Mouse (Mus musculus): ENCODE data around the gene Fstl4. TPM values are rescaled to one million over a fixed set of nuclear protein-coding genes. Genes with fewer than 3 reads are reported as not detected.

The Fstl4 gene
- polyA plus RNA-seq, 1 experiment from 2014 or later = 8.5 TPM

- Histone ChIP-seq H3K36me3 (ENCODE audit: insufficient read depth) (no peaks in the 10 kb centered on the region), H3K27ac (ENCODE audit: low read depth) (no peak overlapping the region), H3K9me3 (ENCODE audit: low read depth, low read length) (no peaks in the 10 kb centered on the region), H3K4me2 (no peak overlapping the region), H3K27me3 (ENCODE audit: insufficient read depth, low read length) (no peaks in the 10 kb centered on the region), H3K9ac (no peak overlapping the region), H3K4me1 (ENCODE audit: insufficient read depth) (peaks cover 4% of the 10 kb centered on the region; the same call in 1 of the 2 replicates), H3K4me3 (ENCODE audit: low read depth, low read length) (no peak overlapping the region)
- no peak for TF ChIP-seq CTCF (IDR thresholded peaks at IDR 0.05; ENCODE audit: low read depth)
- 82% methylated on average over 11 of the region's 11 CpGs for WGBS
- DNase-seq = no peak
- no peak for ATAC-seq (ENCODE audit: insufficient read depth)
Observed at GRCm38 (mm10) chr11:53000226-53000625, 235.8 kb downstream of the Fstl4 start.

DNA sequence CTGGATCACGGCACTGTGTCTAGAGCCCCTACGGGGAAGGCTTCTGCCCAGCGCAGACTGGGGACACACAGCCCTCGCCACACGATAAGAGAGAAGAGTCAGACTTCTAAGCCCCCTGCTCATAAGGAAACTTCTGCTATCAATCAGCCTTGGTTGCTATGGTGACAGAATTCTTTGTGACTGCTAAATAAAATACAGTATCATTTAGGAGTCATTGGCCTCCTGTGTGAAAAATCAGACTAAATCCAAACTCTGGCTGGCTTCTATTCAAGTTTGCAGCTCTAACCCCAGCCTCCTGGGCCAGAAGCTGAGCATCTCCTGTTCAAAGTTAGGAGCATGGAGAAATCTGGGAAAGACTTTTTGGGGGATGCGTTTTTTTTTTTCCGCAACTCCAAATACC, 238.9 kb downstream of the Fstl4 start:
- H3K27ac ChIP-seq (ENCODE audit: low read depth) = no peak overlapping the region
- no peak overlapping the region for H3K4me2 ChIP-seq
- ATAC-seq (ENCODE audit: insufficient read depth) = no peak
- H3K9me3 ChIP-seq (ENCODE audit: low read depth, low read length) = no peaks in the 10 kb centered on the region
- no peak overlapping the region for H3K4me3 ChIP-seq (ENCODE audit: low read depth, low read length)
- WGBS = 47% methylated on average over 7 of the region's 7 CpGs
- H3K36me3 ChIP-seq (ENCODE audit: insufficient read depth) = no peaks in the 10 kb centered on the region
- no peak for TF ChIP-seq CTCF (IDR thresholded peaks at IDR 0.05; ENCODE audit: low read depth)
- no peak overlapping the region for H3K9ac ChIP-seq
- DNase-seq = peak; percentile 51
- no peaks in the 10 kb centered on the region for H3K27me3 ChIP-seq (ENCODE audit: insufficient read depth, low read length)
- H3K4me1 ChIP-seq (ENCODE audit: insufficient read depth) = no peaks in the 10 kb centered on the region

GRCm38 (mm10) chr11:53003811-53004210, 239.4 kb downstream of the Fstl4 start:
- DNase-seq (peak; percentile 74), ATAC-seq (ENCODE audit: insufficient read depth) (no peak)
- Histone ChIP-seq H3K27me3 (ENCODE audit: insufficient read depth, low read length) (no peaks in the 10 kb centered on the region), H3K9ac (no peak overlapping the region), H3K36me3 (ENCODE audit: insufficient read depth) (no peaks in the 10 kb centered on the region), H3K9me3 (ENCODE audit: low read depth, low read length) (no peaks in the 10 kb centered on the region), H3K4me1 (ENCODE audit: insufficient read depth) (no peaks in the 10 kb centered on the region; the same call in 1 of the 2 replicates), H3K4me2 (no peak overlapping the region), H3K4me3 (ENCODE audit: low read depth, low read length) (no peak overlapping the region), H3K27ac (ENCODE audit: low read depth) (no peak overlapping the region)
- WGBS = 56% methylated on average over 9 of the region's 9 CpGs
- no peak for TF ChIP-seq CTCF (IDR thresholded peaks at IDR 0.05; ENCODE audit: low read depth)

DNA sequence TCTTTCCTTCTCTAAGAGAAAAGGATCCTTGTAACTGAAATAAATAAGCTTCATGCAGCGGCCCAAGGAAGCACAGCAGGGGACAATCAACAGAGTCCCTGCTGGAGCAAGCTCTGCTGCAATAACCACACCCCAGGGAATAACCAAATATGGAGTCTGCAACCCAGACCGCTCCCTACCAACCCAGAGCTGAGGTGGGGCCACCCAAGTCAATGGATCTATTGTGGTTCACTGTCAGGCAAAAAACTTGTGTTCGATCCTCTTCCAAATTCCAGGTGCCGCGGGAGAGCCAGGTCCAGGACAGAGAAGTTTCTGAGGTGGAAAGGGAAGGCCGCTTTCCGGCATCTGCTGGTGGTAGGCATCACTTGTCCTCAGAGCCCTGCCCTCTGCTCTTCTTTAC, 245.2 kb downstream of the Fstl4 start:
- no peak overlapping the region for H3K9ac ChIP-seq
- no peak overlapping the region for H3K27ac ChIP-seq (ENCODE audit: low read depth)
- no peak for TF ChIP-seq CTCF (IDR thresholded peaks at IDR 0.05; ENCODE audit: low read depth)
- H3K4me3 ChIP-seq (ENCODE audit: low read depth, low read length) = no peak overlapping the region
- H3K36me3 ChIP-seq (ENCODE audit: insufficient read depth) = no peaks in the 10 kb centered on the region
- H3K4me2 ChIP-seq = no peak overlapping the region
- H3K27me3 ChIP-seq (ENCODE audit: insufficient read depth, low read length) = no peaks in the 10 kb centered on the region
- DNase-seq = no peak
- no peak for ATAC-seq (ENCODE audit: insufficient read depth)
- no peaks in the 10 kb centered on the region; the same call in 1 of the 2 replicates for H3K4me1 ChIP-seq (ENCODE audit: insufficient read depth)
- 69% methylated on average over 7 of the region's 7 CpGs for WGBS
- H3K9me3 ChIP-seq (ENCODE audit: low read depth, low read length) = no peaks in the 10 kb centered on the region

GRCm38 (mm10) chr11:53011996-53012505, 247.6 kb downstream of the Fstl4 start:
- WGBS = 64% methylated on average over 6 of the region's 6 CpGs
- Histone ChIP-seq H3K4me3 (ENCODE audit: low read depth, low read length) (no peak overlapping the region), H3K27ac (ENCODE audit: low read depth) (no peak overlapping the region), H3K4me2 (no peak overlapping the region), H3K4me1 (ENCODE audit: insufficient read depth) (no peaks in the 10 kb centered on the region; the same call in 1 of the 2 replicates), H3K36me3 (ENCODE audit: insufficient read depth) (no peaks in the 10 kb centered on the region), H3K9me3 (ENCODE audit: low read depth, low read length) (no peaks in the 10 kb centered on the region), H3K9ac (no peak overlapping the region), H3K27me3 (ENCODE audit: insufficient read depth, low read length) (no peaks in the 10 kb centered on the region)
- peak; percentile 41 for DNase-seq
- ATAC-seq (ENCODE audit: insufficient read depth) = no peak
- TF ChIP-seq CTCF (IDR thresholded peaks at IDR 0.05; ENCODE audit: low read depth) = peak; percentile 59

- DNase-seq = no peak
- ATAC-seq (ENCODE audit: insufficient read depth) = no peak
- H3K27me3 ChIP-seq (ENCODE audit: insufficient read depth, low read length) = no peaks in the 10 kb centered on the region
- TF ChIP-seq CTCF (IDR thresholded peaks at IDR 0.05; ENCODE audit: low read depth) = no peak
- no peak overlapping the region for H3K27ac ChIP-seq (ENCODE audit: low read depth)
- no peaks in the 10 kb centered on the region for H3K36me3 ChIP-seq (ENCODE audit: insufficient read depth)
- no peaks in the 10 kb centered on the region for H3K9me3 ChIP-seq (ENCODE audit: low read depth, low read length)
- 72% methylated on average over 5 of the region's 5 CpGs for WGBS
- H3K9ac ChIP-seq = no peak overlapping the region
- H3K4me2 ChIP-seq = no peak overlapping the region
- H3K4me1 ChIP-seq (ENCODE audit: insufficient read depth) = no peaks in the 10 kb centered on the region; the same call in 1 of the 2 replicates
- no peak overlapping the region for H3K4me3 ChIP-seq (ENCODE audit: low read depth, low read length)
Observed at GRCm38 (mm10) chr11:53013906-53014305, 249.5 kb downstream of the Fstl4 start.

GRCm38 (mm10) chr11:53016358-53017021, 252.1 kb downstream of the Fstl4 start:
- H3K27me3 ChIP-seq (ENCODE audit: insufficient read depth, low read length) = no peaks in the 10 kb centered on the region
- DNase-seq = peak; percentile 10
- no peak overlapping the region for H3K4me3 ChIP-seq (ENCODE audit: low read depth, low read length)
- no peak overlapping the region for H3K27ac ChIP-seq (ENCODE audit: low read depth)
- no peak overlapping the region for H3K9ac ChIP-seq
- H3K36me3 ChIP-seq (ENCODE audit: insufficient read depth) = no peaks in the 10 kb centered on the region
- no peak overlapping the region for H3K4me2 ChIP-seq
- no peak for TF ChIP-seq CTCF (IDR thresholded peaks at IDR 0.05; ENCODE audit: low read depth)
- no peaks in the 10 kb centered on the region for H3K4me1 ChIP-seq (ENCODE audit: insufficient read depth)
- peak; percentile 31; the same call in 1 of the 2 replicates for ATAC-seq (ENCODE audit: insufficient read depth)
- H3K9me3 ChIP-seq (ENCODE audit: low read depth, low read length) = no peaks in the 10 kb centered on the region
- 67% methylated on average over 7 of the region's 7 CpGs for WGBS

All from lung, embryonic 14.5 days (tissue).